ENCODE assay signal across 8 mouse cellular contexts in genomic region chr11:85234990-85235841, GRCm38 (mm10). TPM values are rescaled to one million over a fixed set of nuclear protein-coding genes. Genes with fewer than 3 reads are reported as not detected.
DNase-seq lines count a peak whose midpoint lies in the region; ATAC-seq and TF ChIP-seq lines count a peak whose summit lies in the region.

Gene Appbp2 (minus strand): TSS chr11:85235130.

- H3K9me3 ChIP-seq in hindbrain, postnatal 0 days (ENCODE audit: low read length), result no peaks in the 10 kb centered on the region

- H3K4me1 ChIP-seq in hindbrain, postnatal 0 days (ENCODE audit: insufficient read depth, low read length), result no peaks in the 10 kb centered on the region

- peak; percentile 95 for DNase-seq in WW6 (ENCODE audit: low read depth, low spot score)
- peak; percentile 87 to 91 for DNase-seq in cerebellum, postnatal 4 days (ENCODE audit: low spot score in 2 of 2)
- peak; percentile 94 for DNase-seq in gastrocnemius, adult 2 months
- DNase-seq in hindbrain, postnatal 0 days (ENCODE audit: low spot score), result peak; percentile 96
- peak; percentile 90 to 91 for DNase-seq in left cerebral cortex, adult 2 months (ENCODE audit: extremely low spot score in 1 of 2, low spot score in 2 of 2)
- peak; percentile 89 to 93 for DNase-seq in right cerebral cortex, adult 2 months (ENCODE audit: low spot score in 2 of 2)
- DNase-seq in urinary bladder, postnatal 25 days (ENCODE audit: low spot score), result peak; percentile 91

- H3K9ac ChIP-seq in hindbrain, postnatal 0 days (replicated peaks; ENCODE audit: low read length), result peak within 1 kb of the TSS; percentile 86

- no peaks in the 10 kb centered on the region for H3K27me3 ChIP-seq in hindbrain, postnatal 0 days (ENCODE audit: insufficient read depth, low read length)

- 6% methylated on average over 48 of the region's 48 CpGs for WGBS in hindbrain, postnatal 0 days

- H3K4me3 ChIP-seq in gastrocnemius, adult 2 months, result peak within 1 kb of the TSS; percentile 99
- peak within 1 kb of the TSS; percentile 89 for H3K4me3 ChIP-seq in hindbrain, postnatal 0 days (ENCODE audit: low read length)
- peak within 1 kb of the TSS; percentile 88 for H3K4me3 ChIP-seq in left cerebral cortex, adult 2 months

- intact Hi-C loops in gastrocnemius, adult 2 months (cut with DNase I), result loop anchor here (1.0 kb wide), 1 partner anchor 76 kb away; the partner anchor contains the start of gene Ppm1d
- intact Hi-C loops in left cerebral cortex, adult 2 months (cut with DNase I), result loop anchor here (2.0 kb wide), 1 partner anchor 76 kb away; the partner anchor contains the start of gene Ppm1d

- TF ChIP-seq CTCF in gastrocnemius, adult 2 months (IDR thresholded peaks at IDR 0.05), result no peak
- no peak for TF ChIP-seq CTCF in hindbrain, postnatal 0 days (IDR thresholded peaks at IDR 0.05; ENCODE audit: low read depth)
- TF ChIP-seq CTCF in left cerebral cortex, adult 2 months (IDR thresholded peaks at IDR 0.05), result no peak; the same call in 1 of the 2 replicates

- H3K4me2 ChIP-seq in hindbrain, postnatal 0 days (ENCODE audit: low read depth, low read length), result peak within 1 kb of the TSS; percentile 94

- peak within 1 kb of the TSS; percentile 96 for H3K27ac ChIP-seq in gastrocnemius, adult 2 months
- peak within 1 kb of the TSS; percentile 91 for H3K27ac ChIP-seq in hindbrain, postnatal 0 days
- H3K27ac ChIP-seq in left cerebral cortex, adult 2 months, result peak within 1 kb of the TSS; percentile 88

- ATAC-seq in hindbrain, postnatal 0 days, result peak; percentile 98
- peak; percentile 91 for ATAC-seq in megakaryocyte, adult 5-6 weeks (ENCODE audit: poor library complexity, severe bottlenecking)

- no peaks in the 10 kb centered on the region; the same call in 1 of the 2 replicates for H3K36me3 ChIP-seq in hindbrain, postnatal 0 days (ENCODE audit: insufficient read depth, low read length)

RNA-seq across cellular contexts. Expression of gene Appbp2, which starts in this region (rescaled TPM):
- total RNA-seq in gastrocnemius, adult 2 months (2021), result 10 to 100 TPM in 1 of 2 experiments, 1 to 10 TPM in 1; 8.1 to 10.8 TPM
- 54.0 and 54.8 TPM in 2 replicates for total RNA-seq in hindbrain, postnatal 0 days (2014; rRNA removed)
- polyA plus RNA-seq in hindbrain, postnatal 0 days (2015; fragmentation: Nextera tagmentation; extraction: Ambion mirVana), result 44.9 and 45.3 TPM in 2 replicates
- total RNA-seq in left cerebral cortex, adult 2 months (2021), result 10 to 100 TPM; 54.4 to 58.1 TPM
- total RNA-seq in megakaryocyte, adult 5-6 weeks (2015), result 31.3 and 32.5 TPM in 2 replicates
- total RNA-seq in megakaryocyte, adult 5-6 weeks (2017), result 20.7 and 25.5 TPM in 2 replicates

Comparison
In these comparisons a context has a peak if more than half of its experiments do, and no peak if none do; other contexts are left out.
1. Peak in every context shown above with its lines: DNase-seq, ATAC-seq, H3K4me3 ChIP-seq and H3K27ac ChIP-seq.